Mouse (Mus musculus) ES-Bruce4 (cell line): ENCODE results near the gene Dab2ip. TPM values are rescaled to one million over a fixed set of nuclear protein-coding genes. Genes with fewer than 3 reads are reported as not detected.

Experiments
- H3K27ac ChIP-seq: 2 replicates; pipeline ENCODE4 v1.5.1; 2012; ENCODE audit warnings: low read length, inconsistent platforms; ENCODE audit not compliant: insufficient read depth
- H3K27me3 ChIP-seq: 2 replicates; pipeline ENCODE4 v1.6.1; 2012; ENCODE audit warnings: mild to moderate bottlenecking, low read length, inconsistent platforms; ENCODE audit not compliant: control insufficient read depth, poor library complexity, insufficient read depth, severe bottlenecking
- H3K36me3 ChIP-seq: 2 replicates; pipeline ENCODE4 v1.6.1; 2012; ENCODE audit warnings: inconsistent platforms, mild to moderate bottlenecking, low read length, moderate library complexity; ENCODE audit not compliant: control insufficient read depth, poor library complexity, insufficient read depth, severe bottlenecking
- H3K4me1 ChIP-seq: one replicate; pipeline ENCODE4 v1.8.1; 2011; ENCODE audit warnings: low read length; ENCODE audit not compliant: control insufficient read depth, insufficient read depth
- H3K4me3 ChIP-seq: 2 replicates; pipeline ENCODE4 v1.5.1; 2011; ENCODE audit warnings: low read depth, mild to moderate bottlenecking, low read length
- H3K9ac ChIP-seq: 2 replicates; pipeline ENCODE4 v1.6.1; 2012; ENCODE audit warnings: low read depth, mild to moderate bottlenecking, inconsistent platforms; ENCODE audit not compliant: poor library complexity, severe bottlenecking
- H3K9me3 ChIP-seq: replicated peaks from 2 replicates; pipeline ENCODE4 v1.6.1; 2012; ENCODE audit warnings: mild to moderate bottlenecking, low read length, inconsistent platforms; ENCODE audit not compliant: control insufficient read depth, poor library complexity, insufficient read depth, severe bottlenecking
- CTCF ChIP-seq: IDR thresholded peaks from one replicate; pipeline ENCODE4 v1.8.1; 2011; ENCODE audit warnings: low read depth, low read length
- EP300 ChIP-seq: IDR thresholded peaks from 2 replicates; pipeline ENCODE4 v1.6.1; 2011; ENCODE audit warnings: low read depth, low read length; ENCODE audit not compliant: insufficient read depth
- POLR2A ChIP-seq: IDR thresholded peaks from one replicate; pipeline ENCODE4 v1.8.1; 2011; ENCODE audit warnings: low read length; ENCODE audit not compliant: insufficient read depth
- polyA plus RNA-seq: library from polyadenylated mRNA; stranded (reverse); fragments of >200 nt; gene quantifications from 2 replicates; pipeline ENCODE4 v1.2.4, GENCODE M21; 2011; ENCODE audit warnings: low read depth; ENCODE audit not compliant: missing spikeins, insufficient read depth, insufficient read length

Dab2ip gene
- polyA plus RNA-seq, 1 experiment = 29.4 TPM

DNA sequence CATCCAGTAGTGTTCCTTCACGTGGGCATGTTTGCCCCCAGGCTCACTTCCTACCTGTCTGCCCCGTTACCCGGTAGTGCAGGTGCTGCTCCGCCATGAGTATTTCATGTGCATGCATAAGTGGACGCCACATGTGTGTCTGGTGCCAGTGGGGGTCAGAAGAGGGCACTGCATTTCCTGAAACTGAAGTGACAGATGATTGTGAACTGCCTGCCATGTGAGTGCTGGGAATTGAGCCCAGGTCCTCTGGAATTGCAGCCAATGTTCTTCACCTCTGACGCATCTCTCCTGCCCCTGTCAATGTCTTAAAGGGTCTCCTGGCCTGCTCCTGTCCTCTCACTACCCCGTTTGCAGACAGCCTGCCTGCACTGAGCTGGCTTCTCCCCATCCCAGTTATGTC lies 143.9 kb downstream of the Dab2ip start:
- no peaks in the 10 kb centered on the region for H3K36me3 ChIP-seq
- no peaks in the 10 kb centered on the region for H3K9me3 ChIP-seq
- TF ChIP-seq POLR2A = no peak
- no peak for TF ChIP-seq CTCF
- TF ChIP-seq EP300 = no peak
- H3K27me3 ChIP-seq = no peaks in the 10 kb centered on the region
- peaks cover 9% of the 10 kb centered on the region for H3K4me1 ChIP-seq
- H3K4me3 ChIP-seq = no peak overlapping the region
- H3K27ac ChIP-seq = no peak overlapping the region
- no peak overlapping the region for H3K9ac ChIP-seq

DNA sequence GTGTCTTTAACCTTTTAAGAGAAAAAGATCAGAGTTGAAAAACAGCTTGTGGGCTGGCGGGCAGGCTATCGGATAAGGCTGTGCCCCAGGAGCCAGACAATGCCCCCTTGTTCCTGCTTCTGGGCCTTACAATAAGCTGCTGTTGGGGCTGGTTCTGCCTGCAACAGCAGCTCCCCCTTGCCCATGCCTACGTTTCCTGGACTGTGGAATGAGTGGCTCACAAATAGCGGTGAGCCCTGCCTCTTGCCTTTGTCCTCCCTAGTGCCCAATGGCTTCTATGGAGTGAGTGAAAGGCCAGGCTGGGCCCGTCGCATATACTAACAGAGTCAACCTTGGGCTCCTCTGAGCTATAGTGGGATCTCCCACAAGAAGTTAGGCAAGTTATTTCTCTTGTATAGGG lies 144.5 kb downstream of the Dab2ip start:
- Histone ChIP-seq H3K36me3 (no peaks in the 10 kb centered on the region), H3K27ac (no peak overlapping the region), H3K27me3 (no peaks in the 10 kb centered on the region), H3K9ac (no peak overlapping the region), H3K9me3 (no peaks in the 10 kb centered on the region), H3K4me3 (no peak overlapping the region), H3K4me1 (peaks cover 9% of the 10 kb centered on the region)
- TF ChIP-seq EP300 (no peak), POLR2A (no peak), CTCF (no peak)

DNA sequence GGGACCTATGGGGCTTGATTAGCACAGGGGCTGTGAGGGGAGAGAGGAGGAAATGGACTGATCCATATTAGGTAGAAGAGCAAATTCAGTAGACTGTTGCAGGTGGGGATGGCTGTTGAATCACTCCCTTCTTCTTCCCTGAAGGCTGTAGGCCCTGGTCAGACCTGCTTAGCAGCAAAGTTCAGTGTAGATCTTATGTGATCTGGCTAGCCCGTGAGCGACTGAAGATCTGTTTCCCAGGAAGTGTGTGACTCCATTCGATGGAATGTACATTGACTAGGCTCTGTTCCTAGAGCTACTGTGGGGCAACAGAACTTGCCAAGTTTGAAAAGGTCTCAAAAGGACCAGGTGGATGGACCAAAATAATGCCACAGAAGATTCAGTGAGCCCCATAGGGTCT lies 145.2 kb downstream of the Dab2ip start:
- Histone ChIP-seq H3K4me1 (peaks cover 9% of the 10 kb centered on the region), H3K27ac (no peak overlapping the region)
- TF ChIP-seq EP300 = no peak
- TF ChIP-seq POLR2A = no peak
- no peak for TF ChIP-seq CTCF

DNA sequence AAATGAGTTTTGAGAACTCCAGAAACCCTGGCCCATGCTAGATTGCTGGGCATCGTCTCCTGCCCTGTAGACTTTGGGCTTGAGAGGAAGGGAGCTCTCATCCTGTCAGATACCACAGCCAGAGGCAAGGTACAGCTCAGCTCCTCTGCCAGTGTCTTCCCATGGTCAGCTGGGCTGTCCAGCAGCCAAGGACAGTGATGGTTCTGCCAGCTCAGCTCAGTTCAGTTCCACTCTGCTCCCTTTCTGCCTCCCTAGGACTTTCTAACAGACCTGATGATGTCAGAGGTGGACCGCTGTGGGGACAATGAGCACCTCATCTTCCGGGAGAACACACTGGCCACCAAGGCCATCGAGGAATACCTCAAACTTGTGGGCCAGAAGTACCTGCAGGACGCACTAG lies 154.5 kb downstream of the Dab2ip start:
- Histone ChIP-seq H3K27ac (no peak overlapping the region), H3K9ac (no peak overlapping the region), H3K9me3 (no peaks in the 10 kb centered on the region), H3K4me1 (peaks cover under 1% of the 10 kb centered on the region), H3K27me3 (no peaks in the 10 kb centered on the region), H3K36me3 (peaks cover 4% of the 10 kb centered on the region; the same call in 1 of the 2 replicates), H3K4me3 (no peak overlapping the region)
- TF ChIP-seq POLR2A = no peak
- no peak for TF ChIP-seq EP300
- no peak for TF ChIP-seq CTCF

More for the DNA sequence above, 145.2 kb downstream of the Dab2ip start:
- H3K27me3 ChIP-seq = no peaks in the 10 kb centered on the region
- no peak overlapping the region for H3K4me3 ChIP-seq
- H3K9me3 ChIP-seq = no peaks in the 10 kb centered on the region
- H3K9ac ChIP-seq = no peak overlapping the region
- H3K36me3 ChIP-seq = no peaks in the 10 kb centered on the region

DNA sequence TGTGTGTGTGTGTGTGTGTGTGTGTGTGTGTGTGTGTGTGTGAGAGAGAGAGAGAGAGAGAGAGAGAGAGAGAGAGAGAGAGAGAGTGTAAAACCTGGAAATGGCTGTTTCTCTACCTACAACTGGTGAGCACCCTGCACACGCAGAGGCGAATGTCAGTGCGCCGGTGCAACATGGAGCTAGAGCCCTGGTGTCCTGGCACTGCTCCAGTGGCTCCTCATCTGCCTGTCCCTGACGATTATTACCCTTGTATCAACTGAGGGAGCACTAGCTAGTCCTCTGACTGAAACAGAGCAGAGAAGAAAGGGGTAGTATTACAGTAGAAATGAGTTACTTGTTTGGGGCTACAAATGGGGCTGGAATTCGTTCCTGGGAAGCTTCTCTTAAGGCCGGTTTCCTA lies 155.4 kb downstream of the Dab2ip start:
- no peaks in the 10 kb centered on the region for H3K4me1 ChIP-seq
- H3K36me3 ChIP-seq = peaks cover 4% of the 10 kb centered on the region; the same call in 1 of the 2 replicates
- no peaks in the 10 kb centered on the region for H3K27me3 ChIP-seq
- no peaks in the 10 kb centered on the region for H3K9me3 ChIP-seq
- no peak overlapping the region for H3K9ac ChIP-seq
- no peak overlapping the region for H3K27ac ChIP-seq
- H3K4me3 ChIP-seq = no peak overlapping the region
- no peak for TF ChIP-seq CTCF
- no peak for TF ChIP-seq EP300
- no peak for TF ChIP-seq POLR2A

DNA sequence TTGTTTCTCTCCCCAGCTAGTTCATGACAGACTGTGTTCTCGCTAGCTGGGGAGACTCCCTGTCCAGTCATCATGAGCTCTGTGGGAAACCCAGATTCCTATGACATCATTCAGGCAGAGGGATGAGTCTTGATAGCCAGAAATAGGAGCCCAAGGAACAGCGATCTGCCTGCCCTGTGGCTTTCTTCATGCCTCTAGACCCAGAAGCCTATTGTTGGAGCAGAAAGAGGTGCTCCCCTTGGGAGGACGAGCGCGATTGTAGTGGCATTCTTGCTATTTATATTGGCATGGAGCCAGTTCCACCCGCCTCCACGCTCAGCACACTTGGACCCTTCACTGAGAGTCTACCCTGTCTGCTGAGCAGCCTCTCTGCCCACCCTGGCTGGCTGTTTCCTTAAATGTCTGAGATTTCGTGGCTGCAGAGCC lies 156.7 kb downstream of the Dab2ip start:
- no peaks in the 10 kb centered on the region for H3K4me1 ChIP-seq
- no peak overlapping the region for H3K9ac ChIP-seq
- H3K27ac ChIP-seq = no peak overlapping the region
- H3K27me3 ChIP-seq = no peaks in the 10 kb centered on the region
- H3K36me3 ChIP-seq = peaks cover 4% of the 10 kb centered on the region; the same call in 1 of the 2 replicates
- H3K9me3 ChIP-seq = no peaks in the 10 kb centered on the region
- TF ChIP-seq CTCF = no peak
- TF ChIP-seq EP300 = no peak
- TF ChIP-seq POLR2A = no peak
- no peak overlapping the region for H3K4me3 ChIP-seq
